Mouse (Mus musculus): ENCODE data around the gene Nsmce3.
A peak's percentile ranks its signal among the peaks of the same experiment; 100 is the strongest.

Nsmce3 gene

DNA sequence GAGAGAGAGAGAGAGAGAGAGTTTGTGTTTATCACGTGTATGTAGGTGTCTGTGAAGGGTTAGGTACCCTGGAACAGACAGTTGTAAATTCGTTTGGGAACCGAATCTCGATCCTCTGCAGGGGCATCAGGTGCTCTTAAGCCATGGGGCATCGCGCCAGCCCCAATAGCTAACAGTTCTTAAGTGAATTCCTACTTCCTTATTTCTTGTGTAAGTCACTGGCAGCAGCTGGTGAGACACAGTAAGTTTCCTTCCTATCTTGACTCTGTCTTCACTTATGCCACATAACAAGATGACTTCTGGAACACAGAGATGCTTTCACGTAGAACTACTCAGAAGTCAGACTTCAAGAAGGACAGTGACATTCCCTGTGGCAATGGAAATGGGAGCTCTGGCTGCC, 8.6 kb upstream of the Nsmce3 start:
- H3K36me3 ChIP-seq (ENCODE audit: control insufficient read depth, insufficient read depth, low read length, poor library complexity, severe bottlenecking), result no peaks in the 10 kb centered on the region
- H3K27me3 ChIP-seq (ENCODE audit: control insufficient read depth, insufficient read depth, low read length, poor library complexity, severe bottlenecking), result no peaks in the 10 kb centered on the region
- peak; percentile 22 for DNase-seq (ENCODE audit: low read depth, low spot score)

DNA sequence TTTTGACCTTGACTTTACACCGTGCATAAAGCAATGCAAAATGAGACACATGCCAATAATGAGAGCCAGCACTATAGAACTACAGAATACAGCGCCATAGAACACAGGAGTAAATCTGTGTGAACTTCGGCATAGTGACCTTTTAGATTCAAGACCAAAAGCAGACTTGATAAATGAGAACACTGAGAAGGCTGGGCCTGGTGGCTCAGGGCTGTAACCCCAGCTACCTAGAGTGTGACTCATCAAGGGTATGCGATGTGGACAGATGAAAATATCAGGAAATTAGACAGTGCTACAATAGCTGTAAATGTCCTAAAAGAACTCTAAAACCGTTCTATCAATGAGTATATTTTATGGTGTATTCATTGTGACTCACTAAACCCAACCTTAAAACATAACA, 7.6 kb upstream of the Nsmce3 start:
- DNase-seq (ENCODE audit: low read depth, low spot score), result no peak
- H3K36me3 ChIP-seq (ENCODE audit: control insufficient read depth, insufficient read depth, low read length, poor library complexity, severe bottlenecking), result no peaks in the 10 kb centered on the region
- H3K27me3 ChIP-seq (ENCODE audit: control insufficient read depth, insufficient read depth, low read length, poor library complexity, severe bottlenecking), result no peaks in the 10 kb centered on the region

GRCm38 (mm10) chr7:64874941-64875340, 2.1 kb upstream of the Nsmce3 start:
- no peaks in the 10 kb centered on the region; the same call in 1 of the 2 replicates for H3K36me3 ChIP-seq (ENCODE audit: control insufficient read depth, insufficient read depth, low read length, poor library complexity, severe bottlenecking)
- no peaks in the 10 kb centered on the region for H3K27me3 ChIP-seq (ENCODE audit: control insufficient read depth, insufficient read depth, low read length, poor library complexity, severe bottlenecking)
- DNase-seq (ENCODE audit: low read depth, low spot score), result no peak

- Histone ChIP-seq H3K36me3 (ENCODE audit: control insufficient read depth, insufficient read depth, low read length, poor library complexity, severe bottlenecking) (no peaks in the 10 kb centered on the region; the same call in 1 of the 2 replicates), H3K27me3 (ENCODE audit: control insufficient read depth, insufficient read depth, low read length, poor library complexity, severe bottlenecking) (no peaks in the 10 kb centered on the region)
- DNase-seq (ENCODE audit: low read depth, low spot score), result no peak
Observed at GRCm38 (mm10) chr7:64873266-64873665, 469 bp upstream of the Nsmce3 start.

GRCm38 (mm10) chr7:64871987-64872742, 632 bp downstream of the Nsmce3 start:
- H3K36me3 ChIP-seq (ENCODE audit: control insufficient read depth, insufficient read depth, low read length, poor library complexity, severe bottlenecking), result no peaks in the 10 kb centered on the region; the same call in 1 of the 2 replicates
- no peaks in the 10 kb centered on the region for H3K27me3 ChIP-seq (ENCODE audit: control insufficient read depth, insufficient read depth, low read length, poor library complexity, severe bottlenecking)
- DNase-seq (ENCODE audit: low read depth, low spot score), result peak; percentile 4

GRCm38 (mm10) chr7:64869549-64870065, 3.2 kb downstream of the Nsmce3 start:
- DNase-seq (ENCODE audit: low read depth, low spot score), result no peak
- H3K27me3 ChIP-seq (ENCODE audit: control insufficient read depth, insufficient read depth, low read length, poor library complexity, severe bottlenecking), result no peaks in the 10 kb centered on the region
- no peaks in the 10 kb centered on the region; the same call in 1 of the 2 replicates for H3K36me3 ChIP-seq (ENCODE audit: control insufficient read depth, insufficient read depth, low read length, poor library complexity, severe bottlenecking)

GRCm38 (mm10) chr7:64863538-64863937, 9.3 kb downstream of the Nsmce3 start:
- Histone ChIP-seq H3K36me3 (ENCODE audit: control insufficient read depth, insufficient read depth, low read length, poor library complexity, severe bottlenecking) (no peaks in the 10 kb centered on the region), H3K27me3 (ENCODE audit: control insufficient read depth, insufficient read depth, low read length, poor library complexity, severe bottlenecking) (no peaks in the 10 kb centered on the region)
- no peak for DNase-seq (ENCODE audit: low read depth, low spot score)

DNA sequence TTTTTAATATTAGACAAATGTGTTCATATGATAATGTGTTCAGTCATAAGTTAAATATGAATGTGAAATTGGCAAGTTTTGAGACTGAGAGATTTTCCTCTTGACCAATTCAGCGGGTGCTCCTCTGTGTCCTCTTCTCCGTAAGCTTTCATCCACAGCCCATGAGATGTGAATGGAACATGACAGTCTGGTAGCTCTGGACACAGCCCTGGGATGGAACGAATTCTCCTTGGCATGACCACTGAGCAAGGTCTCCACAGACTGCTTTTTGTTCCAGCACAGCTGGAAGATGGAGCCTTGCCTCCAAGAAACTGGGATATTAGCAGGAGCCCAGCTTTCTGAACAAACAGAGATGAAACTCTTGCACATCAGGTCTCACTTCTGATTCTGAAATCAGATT, 9.8 kb downstream of the Nsmce3 start:
- H3K27me3 ChIP-seq (ENCODE audit: control insufficient read depth, insufficient read depth, low read length, poor library complexity, severe bottlenecking), result no peaks in the 10 kb centered on the region
- DNase-seq (ENCODE audit: low read depth, low spot score), result no peak
- no peaks in the 10 kb centered on the region for H3K36me3 ChIP-seq (ENCODE audit: control insufficient read depth, insufficient read depth, low read length, poor library complexity, severe bottlenecking)

GRCm38 (mm10) chr7:64856526-64857082, 16.2 kb downstream of the Nsmce3 start:
- H3K36me3 ChIP-seq (ENCODE audit: control insufficient read depth, insufficient read depth, low read length, poor library complexity, severe bottlenecking), result no peaks in the 10 kb centered on the region
- H3K27me3 ChIP-seq (ENCODE audit: control insufficient read depth, insufficient read depth, low read length, poor library complexity, severe bottlenecking), result no peaks in the 10 kb centered on the region
- DNase-seq (ENCODE audit: low read depth, low spot score), result no peak

DNA sequence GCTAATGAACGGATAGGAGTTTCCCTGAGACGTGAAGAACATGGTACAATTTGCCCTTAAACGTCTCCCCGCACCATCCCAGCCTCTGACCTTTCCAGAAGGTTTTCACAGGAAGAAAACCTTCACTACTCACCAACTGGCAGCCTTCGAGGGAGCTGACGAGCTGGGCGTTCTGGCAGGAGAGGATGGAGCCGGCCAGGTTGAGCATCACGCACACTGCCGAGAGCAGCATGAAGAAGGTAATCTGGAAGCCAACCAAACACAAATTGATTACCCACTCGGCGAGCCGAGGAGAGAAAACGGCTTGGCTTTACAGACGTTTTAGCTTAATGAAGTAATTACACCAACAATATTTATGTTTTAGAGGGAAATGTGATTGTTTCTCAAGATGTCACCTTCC, 16.8 kb downstream of the Nsmce3 start:
- Histone ChIP-seq H3K36me3 (ENCODE audit: control insufficient read depth, insufficient read depth, low read length, poor library complexity, severe bottlenecking) (no peaks in the 10 kb centered on the region), H3K27me3 (ENCODE audit: control insufficient read depth, insufficient read depth, low read length, poor library complexity, severe bottlenecking) (no peaks in the 10 kb centered on the region)

DNA sequence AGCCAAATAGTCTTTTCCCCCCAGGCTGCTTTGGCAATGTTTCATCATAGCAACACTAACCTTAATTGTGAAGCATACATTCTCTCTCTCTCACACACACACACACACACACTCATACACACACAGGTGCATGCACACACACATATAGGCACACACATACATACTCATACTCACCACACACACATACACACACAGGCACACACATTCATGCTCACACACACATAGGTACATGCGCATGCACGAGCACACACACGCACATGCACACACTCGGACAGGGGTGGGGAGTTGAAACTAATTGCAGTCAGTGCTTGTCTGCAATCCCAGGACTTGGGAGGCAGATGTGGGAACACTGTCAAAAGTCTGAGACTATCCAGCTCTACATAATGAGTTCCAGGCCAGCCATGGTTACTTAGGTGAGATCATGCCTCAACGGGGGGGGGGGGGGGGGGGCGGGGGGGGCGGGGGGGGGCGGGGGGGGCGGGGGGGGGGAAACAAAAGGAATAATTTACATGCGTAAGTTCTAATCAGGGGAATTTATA, 17.3 kb downstream of the Nsmce3 start:
- no peaks in the 10 kb centered on the region for H3K27me3 ChIP-seq (ENCODE audit: control insufficient read depth, insufficient read depth, low read length, poor library complexity, severe bottlenecking)
- H3K36me3 ChIP-seq (ENCODE audit: control insufficient read depth, insufficient read depth, low read length, poor library complexity, severe bottlenecking), result no peaks in the 10 kb centered on the region
- no peak for DNase-seq (ENCODE audit: low read depth, low spot score)

More for the DNA sequence above, 16.8 kb downstream of the Nsmce3 start:
- no peak for DNase-seq (ENCODE audit: low read depth, low spot score)

DNA sequence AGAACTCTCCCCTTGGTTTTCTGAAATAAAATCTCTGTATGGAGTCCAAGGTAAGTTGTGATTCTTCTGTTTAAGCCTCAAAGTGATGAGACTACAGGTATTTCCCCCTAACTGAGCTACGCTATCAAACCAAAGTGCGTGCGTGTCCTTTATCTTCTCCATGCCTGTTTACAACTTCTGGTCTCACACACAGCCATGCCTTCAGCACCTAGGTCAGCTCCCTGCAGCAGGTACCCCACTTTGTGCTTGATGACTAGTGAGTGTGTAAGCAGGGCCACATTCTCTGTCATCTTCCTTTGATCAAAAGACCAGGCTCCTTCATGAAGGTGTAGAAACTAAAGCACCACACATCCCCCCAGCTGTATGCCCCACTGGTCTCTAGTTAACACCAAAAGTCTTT, 22.0 kb downstream of the Nsmce3 start:
- DNase-seq (ENCODE audit: low read depth, low spot score), result peak; percentile 12

DNA sequence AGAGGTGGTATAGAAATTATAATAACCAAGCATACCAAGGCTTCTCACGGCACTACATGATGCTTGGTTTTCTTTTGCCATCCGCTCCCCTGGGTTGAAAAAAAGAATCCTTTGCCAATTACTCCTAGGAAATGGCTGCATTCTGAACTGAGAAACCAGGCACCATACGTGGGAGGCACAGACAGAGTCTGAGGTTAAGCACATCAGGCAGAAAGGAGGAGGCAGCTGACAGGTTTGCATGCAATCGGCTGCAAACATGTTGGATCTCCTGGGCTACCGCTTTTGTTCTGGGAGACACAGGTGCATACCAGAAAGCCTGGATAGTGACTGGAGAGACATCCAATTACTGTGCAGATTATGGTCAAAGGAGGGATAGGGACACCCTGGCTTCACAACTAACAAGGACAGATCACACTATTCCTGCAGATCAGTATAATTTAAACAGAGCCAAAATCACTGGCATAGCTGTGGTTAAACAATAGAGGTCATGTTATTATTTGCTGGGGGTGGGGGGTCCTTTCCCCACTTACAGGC, 25.4 kb downstream of the Nsmce3 start:
- H3K27me3 ChIP-seq (ENCODE audit: control insufficient read depth, insufficient read depth, low read length, poor library complexity, severe bottlenecking), result no peaks in the 10 kb centered on the region
- no peaks in the 10 kb centered on the region for H3K36me3 ChIP-seq (ENCODE audit: control insufficient read depth, insufficient read depth, low read length, poor library complexity, severe bottlenecking)
- no peak for DNase-seq (ENCODE audit: low read depth, low spot score)

More for the DNA sequence above, 22.0 kb downstream of the Nsmce3 start:
- no peaks in the 10 kb centered on the region for H3K36me3 ChIP-seq (ENCODE audit: control insufficient read depth, insufficient read depth, low read length, poor library complexity, severe bottlenecking)
- H3K27me3 ChIP-seq (ENCODE audit: control insufficient read depth, insufficient read depth, low read length, poor library complexity, severe bottlenecking), result no peaks in the 10 kb centered on the region

GRCm38 (mm10) chr7:64846061-64846460, 26.7 kb downstream of the Nsmce3 start:
- no peaks in the 10 kb centered on the region for H3K36me3 ChIP-seq (ENCODE audit: control insufficient read depth, insufficient read depth, low read length, poor library complexity, severe bottlenecking)
- no peak for DNase-seq (ENCODE audit: low read depth, low spot score)
- H3K27me3 ChIP-seq (ENCODE audit: control insufficient read depth, insufficient read depth, low read length, poor library complexity, severe bottlenecking), result no peaks in the 10 kb centered on the region

All from splenic B cell, adult 2 months (primary cell).